Mouse (Mus musculus): ENCODE measurements around the gene Zfp579.

- TF ChIP-seq GATA1 (IDR thresholded peaks at IDR 0.05; ENCODE audit: low read length) (no peak), TAL1 (IDR thresholded peaks at IDR 0.05; ENCODE audit: low read length) (no peak)
These were observed 42.3 kb upstream of the Zfp579 start, which contains the start of gene Zfp784 for GRCm38 (mm10) chr7:5038109-5038732.

All from erythroblast, embryonic 14.5 days (primary cell).